Mouse (Mus musculus) cortical plate, adult 2 months (tissue): Measurements from ENCODE around the gene Rreb1.

Experiments
- CTCF ChIP-seq: fragments of 200-500 bp; IDR thresholded peaks from 2 replicates; pipeline ENCODE4 v1.5.1; 2011; ENCODE audit warnings: mild to moderate bottlenecking, control low read depth, low read length; ENCODE audit not compliant: insufficient read depth; ENCODE audit errors: extremely low read depth
- POLR2A ChIP-seq: fragments of 200-500 bp; IDR thresholded peaks from 2 replicates; pipeline ENCODE4 v1.6.1; 2011; ENCODE audit warnings: mild to moderate bottlenecking, low read length, control low read depth; ENCODE audit not compliant: insufficient read depth; ENCODE audit errors: extremely low read depth

- TF ChIP-seq CTCF (no peak), POLR2A (no peak)
Measured at GRCm38 (mm10) chr13:37886024-37886423, 107.8 kb downstream of the Rreb1 start.
